Mouse (Mus musculus) forelimb bud, embryonic 11.5 days (tissue): ENCODE data around the gene Naa40.

Source experiments
- DNase-seq: peaks from one replicate; pipeline ENCODE4 v3.0.0-alpha.2; 2012; ENCODE audit warnings: low read depth, low spot score

The Naa40 gene

DNA sequence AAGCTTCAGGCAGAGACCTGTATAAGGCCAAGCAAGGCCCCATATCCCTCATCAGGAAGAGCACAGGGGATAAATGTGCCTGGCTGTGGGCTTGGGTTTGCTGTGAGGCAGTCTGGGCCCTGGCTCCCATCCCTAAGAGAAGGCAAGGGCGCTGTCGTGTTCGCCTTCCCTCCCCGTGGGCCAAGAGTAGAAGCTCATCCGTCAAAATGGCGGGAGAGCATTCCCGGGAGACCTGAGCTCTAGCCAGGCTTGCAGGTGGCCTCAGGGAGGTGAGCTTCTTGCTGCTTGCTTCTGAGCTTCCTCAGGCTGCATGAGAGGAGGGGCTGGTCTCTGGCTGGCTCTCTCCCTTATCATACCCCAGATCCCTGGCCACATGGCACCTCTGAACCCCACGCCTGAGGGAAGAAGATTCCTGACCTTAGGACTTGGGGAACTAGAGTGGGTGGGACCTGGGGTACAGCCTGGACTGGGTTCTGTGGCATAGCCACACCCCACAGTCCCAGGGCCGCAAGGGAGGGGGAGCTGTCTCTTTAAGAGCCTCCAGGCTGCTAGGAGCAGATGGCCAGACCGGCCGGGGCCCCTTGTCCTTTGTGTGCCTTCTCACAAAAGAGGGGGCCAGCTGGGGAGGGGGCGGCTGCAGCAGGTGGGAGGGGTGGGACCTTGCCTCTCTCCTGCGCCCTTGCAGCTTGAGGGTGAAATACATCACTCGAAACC, 24.7 kb upstream of the Naa40 start:
- DNase-seq = no peak

DNA sequence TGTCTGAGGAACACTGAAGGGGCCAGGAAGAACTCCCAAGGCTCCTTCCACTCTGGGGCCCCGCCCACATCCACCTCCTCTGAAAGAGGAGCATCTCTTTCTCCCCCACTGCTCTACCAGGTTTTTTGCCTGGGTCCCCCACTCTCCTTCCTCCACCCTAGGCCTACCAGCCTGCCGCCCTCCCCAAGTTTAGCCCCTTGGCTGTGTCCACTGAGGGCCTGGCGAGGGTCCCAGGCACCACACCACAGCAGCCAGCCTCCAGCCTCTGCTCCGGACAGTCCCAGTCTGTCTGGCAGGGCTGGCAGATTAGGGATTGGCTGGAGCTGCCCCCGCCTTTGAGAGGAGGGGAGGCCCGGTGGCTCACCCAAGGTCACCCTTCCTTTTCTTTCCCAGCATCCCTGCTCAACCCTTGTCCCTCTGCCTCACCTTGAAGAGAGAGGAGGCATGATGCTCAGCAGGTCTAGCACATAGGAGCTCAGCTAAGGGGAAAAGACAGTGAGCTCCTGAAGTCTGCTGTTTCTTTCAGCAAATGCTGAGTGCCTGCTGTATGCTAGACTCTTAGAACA, 23.9 kb upstream of the Naa40 start:
- no peak for DNase-seq

DNA sequence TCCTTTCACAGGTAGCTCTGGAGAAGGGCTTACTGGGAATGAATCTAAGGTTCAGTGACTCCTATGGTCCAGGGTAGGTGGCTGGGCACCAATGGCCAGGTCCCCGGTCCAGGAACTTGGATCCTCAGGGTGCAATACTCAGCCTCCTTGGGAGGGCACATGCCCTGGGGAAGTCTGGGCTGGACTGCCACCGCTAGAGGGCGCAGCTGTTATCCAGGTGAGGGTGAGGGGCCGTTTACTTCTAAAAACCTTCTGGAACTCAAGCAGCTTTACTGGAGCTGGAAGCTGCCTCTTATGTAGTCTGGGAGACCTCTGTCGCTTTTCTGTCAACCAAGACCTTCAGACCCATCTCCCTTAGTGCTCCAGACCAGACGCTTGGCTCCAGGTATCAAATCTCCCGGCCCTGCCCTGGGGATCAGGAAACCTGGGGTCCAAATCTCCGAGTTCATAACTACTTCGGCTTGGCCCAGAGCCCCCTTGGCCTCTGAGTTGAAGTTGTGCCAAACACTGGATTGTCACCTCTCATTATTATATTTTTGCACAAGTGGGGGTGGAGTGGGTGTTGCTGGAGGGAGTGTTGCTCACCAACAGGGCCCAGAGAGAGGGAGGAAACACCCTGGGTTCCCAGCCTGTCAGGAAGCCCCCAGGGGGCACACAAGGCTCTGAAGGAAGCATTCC, 23.2 kb upstream of the Naa40 start:
- DNase-seq = peak; percentile 86

DNA sequence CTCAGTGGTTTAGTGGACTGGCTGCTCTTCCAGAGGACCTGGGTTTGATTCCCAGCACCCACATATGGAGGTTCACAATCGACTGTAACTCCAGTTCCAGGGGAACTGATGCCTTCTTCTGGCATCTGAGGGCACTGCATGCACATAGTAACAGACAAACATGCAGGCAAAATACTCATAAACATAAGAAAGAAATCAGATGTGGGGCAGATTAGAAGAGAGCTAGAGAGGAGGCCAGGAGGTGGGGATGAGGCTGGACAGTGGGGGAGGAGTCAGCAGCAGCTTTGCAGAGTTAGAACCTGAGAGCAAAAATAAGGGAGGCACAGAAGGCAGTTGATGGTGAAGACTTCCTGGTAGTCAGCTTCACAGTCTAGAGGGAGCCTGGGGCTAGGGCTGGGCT, 21.6 kb upstream of the Naa40 start:
- no peak for DNase-seq

DNA sequence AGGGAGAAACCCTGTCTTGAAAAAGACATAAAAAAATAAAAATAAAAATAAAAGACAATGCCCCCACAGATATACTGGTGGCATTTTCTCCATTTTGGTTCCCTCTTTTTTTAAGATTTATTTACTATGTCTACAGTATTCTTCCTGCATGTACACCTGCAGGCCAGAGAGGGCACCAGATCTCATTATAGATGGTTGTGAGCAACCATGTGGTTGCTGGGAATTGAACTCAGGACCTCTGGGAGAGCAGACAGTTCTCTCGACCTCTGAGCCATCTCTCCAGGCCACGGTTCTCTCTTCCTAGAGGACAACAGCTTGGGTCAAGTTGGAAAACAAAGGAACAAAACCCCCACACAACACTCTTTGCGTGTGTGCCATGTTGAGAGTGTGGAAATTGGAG, 21.0 kb upstream of the Naa40 start:
- DNase-seq = no peak

DNA sequence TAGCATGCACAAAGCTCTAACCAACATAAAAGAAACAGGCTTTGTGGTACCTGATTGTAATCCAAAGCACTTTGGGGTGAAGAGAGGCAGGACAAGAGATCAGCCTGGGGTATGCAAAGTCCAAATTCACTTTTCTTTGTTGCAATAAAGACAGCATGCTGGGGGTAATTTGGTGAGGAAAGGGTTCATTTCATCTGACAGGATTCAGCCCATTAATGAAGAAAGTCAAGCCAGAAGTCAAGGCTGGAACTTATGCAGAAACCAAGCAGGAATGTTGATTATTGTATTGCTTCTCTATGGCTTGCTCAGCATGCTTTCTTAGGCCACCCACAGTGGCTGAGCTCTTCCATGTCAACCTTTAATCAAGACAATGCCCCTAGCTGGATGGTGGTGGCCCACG, 20.5 kb upstream of the Naa40 start:
- DNase-seq = no peak

DNA sequence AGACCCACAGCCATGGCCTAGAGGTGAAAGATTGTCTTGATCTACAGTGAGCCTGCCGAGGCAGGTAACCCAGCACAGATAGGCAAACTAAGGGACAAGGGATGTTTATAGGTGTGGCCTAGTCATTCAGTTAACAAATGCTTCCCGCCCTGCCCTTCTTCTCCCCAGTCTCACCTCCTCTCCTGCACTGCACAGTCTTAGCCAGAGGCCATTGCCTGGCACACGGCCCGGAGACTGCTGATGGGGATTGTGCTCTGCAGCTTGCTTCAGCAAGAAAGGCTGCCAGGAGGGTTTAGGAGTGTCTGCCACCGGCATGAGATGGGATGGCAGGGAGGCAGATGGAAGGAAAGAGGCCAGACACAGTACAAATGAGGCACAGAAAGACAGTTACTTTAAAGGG, 16.9 kb upstream of the Naa40 start:
- no peak for DNase-seq

DNA sequence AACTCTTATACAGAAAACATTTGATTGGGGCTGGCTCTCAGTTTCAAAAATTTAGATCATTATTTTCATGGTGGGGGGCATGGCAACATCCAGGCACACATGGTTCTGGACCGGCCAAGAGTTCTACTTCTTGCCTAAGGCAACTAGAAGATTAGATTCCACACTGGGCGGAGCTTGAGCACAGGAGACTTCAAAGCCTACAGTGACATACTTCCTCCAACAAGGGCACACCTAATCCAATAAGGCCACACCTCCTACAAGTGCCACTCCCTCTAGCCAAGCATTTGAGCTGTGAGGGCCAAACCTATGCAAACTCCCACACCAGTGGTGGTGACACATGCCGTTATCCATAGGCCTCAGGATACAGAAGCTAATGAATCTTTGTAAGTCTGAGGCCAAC, 5.0 kb upstream of the Naa40 start:
- DNase-seq = no peak

DNA sequence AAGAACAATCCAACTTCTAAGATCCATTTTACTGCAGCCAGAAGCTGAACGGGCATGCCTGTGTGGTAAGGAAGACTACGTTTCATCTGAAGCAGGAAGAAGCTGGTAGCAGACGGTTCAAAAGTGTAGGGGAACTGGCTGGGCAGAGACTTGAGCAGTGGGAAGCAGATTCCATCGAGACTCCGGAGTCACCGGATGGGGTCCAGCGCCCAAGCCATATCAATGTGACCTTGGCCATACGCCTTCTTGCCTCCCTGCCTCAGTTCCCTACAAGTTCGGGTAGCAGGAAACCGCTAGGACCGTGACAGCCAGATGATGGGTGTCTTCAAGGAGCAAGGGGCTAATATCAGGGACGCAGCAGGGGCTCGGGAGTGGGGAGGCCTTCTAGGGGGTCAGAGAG, 692 bp downstream of the Naa40 start:
- DNase-seq = no peak

DNA sequence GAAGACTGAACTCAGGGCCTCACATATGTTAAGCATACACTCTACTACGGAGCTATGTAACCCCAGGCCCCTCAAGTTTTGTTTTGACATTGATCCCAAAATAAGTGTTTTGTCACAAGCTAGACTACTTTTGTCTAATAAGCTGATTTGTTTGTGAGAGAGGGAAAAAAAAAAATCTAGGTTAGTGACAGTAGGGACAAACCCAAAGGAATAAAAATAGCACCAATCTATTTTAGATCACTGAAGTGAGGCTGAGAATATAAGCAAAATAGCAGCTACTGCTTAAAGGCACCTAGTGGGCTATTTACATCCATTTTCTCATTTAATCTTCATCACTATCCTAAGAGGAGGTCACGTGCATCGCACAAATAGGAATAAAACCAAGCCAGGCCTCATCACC, 1.4 kb downstream of the Naa40 start:
- DNase-seq = no peak

DNA sequence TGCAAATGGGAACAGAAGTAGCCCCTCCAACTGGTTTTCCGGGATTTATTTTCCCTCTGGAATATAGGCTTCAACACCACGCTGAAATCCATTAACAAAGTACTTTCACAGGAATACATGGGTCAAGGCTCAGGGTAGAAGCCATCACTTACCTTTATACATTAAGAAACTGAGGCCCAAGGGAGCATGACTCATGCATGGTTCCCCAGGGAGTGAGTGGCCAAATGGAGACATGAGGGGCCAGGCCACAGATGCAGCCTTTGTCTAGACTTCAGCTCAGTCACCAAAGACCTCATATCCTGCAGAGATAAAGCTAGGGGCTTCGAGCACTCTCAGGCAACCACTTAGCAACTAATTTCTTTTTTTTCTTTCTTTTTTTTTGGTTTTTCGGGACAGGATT, 4.2 kb downstream of the Naa40 start:
- no peak for DNase-seq

DNA sequence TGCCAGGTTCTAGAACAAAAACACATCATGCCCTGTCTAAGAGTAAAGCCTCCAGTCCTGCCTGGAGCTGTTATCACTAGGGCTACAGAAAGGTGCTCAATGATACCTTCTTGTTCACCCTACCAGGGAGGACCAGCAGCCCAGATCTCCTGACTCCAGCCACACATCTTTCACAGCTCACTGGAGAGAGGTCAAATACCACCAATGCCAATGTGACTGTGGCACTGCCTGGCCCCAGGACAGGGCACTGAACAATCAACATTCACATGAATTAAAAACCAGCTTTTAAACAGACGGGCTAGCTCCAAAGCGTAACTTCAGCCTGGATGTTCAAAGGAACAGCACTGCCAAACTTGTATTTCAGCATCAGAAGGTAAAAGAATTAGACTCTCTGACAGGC, 5.0 kb downstream of the Naa40 start:
- DNase-seq = no peak

DNA sequence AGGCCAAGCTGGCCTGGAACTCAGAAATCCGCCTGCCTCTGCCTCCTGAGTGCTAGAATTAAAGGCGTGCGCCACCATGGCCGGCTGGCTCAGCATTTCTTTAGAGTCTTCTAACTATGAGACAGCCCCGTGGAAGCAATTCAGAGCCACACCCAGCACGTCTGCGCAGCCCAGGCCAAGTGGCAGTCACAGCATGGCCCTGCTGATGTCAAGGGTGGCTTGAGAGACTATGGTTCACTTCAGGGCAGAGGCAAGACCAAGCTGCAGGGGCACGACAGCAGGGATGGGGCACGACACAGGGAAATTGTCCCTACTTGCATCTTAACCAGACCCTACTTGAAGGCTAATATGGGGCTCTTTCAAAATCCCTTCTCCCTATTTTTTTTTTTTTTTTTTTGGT, 5.5 kb downstream of the Naa40 start:
- DNase-seq = no peak

DNA sequence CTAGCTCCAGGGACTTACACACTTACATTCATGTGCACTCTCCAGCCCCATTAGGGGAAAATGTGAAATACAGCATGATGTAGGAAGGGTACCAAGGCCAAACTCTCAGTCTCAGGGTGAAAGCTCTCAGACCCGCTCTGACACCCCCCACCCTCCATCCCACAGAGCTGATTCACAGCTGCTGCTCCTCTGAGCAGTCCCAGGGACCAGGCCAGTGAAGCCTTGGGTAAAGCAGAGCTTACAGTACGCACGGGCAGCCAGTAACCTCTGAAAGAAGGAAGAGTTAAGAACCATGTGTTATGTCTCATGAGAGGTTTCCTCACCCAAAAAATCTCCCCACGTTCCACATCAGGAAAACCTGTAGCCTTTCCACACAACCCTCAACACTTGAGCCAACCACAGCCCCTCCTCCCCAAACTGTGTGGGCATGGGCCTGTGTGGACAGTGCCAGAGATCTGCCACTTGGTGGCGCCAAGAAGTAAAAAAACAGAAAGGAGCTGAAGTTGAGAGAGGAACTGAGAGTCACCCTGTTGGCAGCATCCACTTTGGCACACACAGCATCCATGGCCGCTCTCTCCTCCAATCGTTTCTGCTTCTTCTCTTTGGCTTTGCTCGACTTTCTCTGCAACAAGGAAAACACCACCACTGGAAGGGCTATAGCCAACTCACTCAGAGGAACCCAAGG, 6.3 kb downstream of the Naa40 start:
- peak; percentile 61 for DNase-seq

DNA sequence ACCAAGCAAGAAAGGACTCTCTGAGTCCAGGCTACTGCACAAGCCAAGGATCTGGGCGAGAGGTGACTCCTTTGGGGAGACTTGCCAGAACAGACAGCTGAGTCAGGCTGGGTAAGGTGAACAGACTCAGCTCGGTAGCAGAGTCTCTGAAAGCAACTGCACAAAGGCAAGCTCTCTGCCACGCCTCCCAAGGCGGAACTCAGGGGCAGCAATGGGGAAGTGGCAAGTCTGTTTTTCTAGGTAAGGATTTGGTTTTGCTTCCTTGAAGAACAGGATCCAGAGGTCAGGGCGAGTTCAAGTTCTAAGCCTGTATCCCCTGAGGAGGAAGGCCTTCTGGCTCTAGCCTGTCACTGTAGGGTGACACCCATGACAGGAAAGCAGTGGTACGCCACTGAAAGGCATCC, 14.5 kb downstream of the Naa40 start:
- DNase-seq = no peak

DNA sequence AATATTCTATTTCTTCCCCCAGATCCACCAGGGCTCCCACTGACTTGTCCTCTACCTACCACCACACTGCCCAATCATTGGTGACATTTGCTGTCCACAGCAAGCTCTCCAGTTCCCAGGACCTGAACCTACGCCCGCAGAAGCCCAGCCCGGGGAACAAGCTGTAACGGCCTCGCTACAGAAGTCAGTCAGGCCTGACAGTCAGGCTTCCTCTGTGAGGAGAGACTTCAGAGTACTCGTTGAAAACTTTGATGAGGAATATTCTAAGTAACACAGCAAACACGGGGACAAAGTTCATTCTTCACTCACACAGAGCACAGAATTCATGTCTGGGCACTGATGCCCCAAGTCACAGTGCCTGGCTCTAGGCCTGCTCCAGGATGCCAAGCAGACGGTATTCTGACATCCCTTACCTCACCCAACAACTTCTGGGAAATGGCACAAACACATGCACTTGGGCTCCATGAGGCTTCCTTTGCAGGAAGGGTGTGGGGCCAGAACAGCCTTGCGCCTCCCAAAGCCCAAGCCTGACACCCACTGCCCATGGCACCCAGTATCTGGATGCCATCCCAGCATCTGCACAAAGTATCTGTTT, 15.8 kb downstream of the Naa40 start:
- no peak for DNase-seq

DNA sequence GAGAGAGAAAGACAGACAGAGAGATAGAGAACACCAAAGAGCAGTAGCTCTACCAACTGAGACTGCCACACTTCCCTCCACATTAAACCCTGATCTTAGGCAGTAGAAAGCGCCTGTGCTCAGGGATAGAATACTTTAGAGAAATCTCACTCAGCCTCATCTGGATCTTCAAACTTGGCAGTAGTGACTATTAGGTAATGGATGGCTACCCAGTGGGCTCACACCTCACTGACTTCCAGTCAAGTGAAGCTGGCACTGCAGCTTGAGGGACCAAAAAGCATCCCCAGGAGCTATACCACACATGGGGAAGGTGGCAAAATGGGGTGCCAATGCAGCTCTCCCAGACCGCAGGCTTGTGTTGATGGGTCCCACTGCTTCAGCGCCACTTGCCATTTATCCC, 16.7 kb downstream of the Naa40 start:
- no peak for DNase-seq

DNA sequence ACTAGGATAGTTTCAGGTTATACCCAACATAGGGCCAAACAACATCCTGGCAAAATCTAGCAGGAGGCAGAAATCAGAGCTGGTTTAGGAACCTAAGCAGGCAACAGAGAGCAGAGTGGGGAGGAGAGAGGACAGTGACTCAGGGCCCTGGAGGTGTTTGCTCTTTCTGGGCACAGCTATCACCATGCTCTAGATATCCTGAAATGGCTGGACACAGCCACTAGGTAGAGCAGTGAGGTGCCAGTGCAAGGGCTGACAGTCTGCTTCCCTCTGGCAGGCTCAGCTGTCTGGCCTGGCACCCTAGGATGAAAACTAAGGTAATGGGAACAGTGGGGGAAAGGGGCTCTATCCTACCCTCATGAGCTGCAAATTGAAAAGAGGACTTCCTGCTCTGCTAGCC, 17.5 kb downstream of the Naa40 start:
- no peak for DNase-seq

DNA sequence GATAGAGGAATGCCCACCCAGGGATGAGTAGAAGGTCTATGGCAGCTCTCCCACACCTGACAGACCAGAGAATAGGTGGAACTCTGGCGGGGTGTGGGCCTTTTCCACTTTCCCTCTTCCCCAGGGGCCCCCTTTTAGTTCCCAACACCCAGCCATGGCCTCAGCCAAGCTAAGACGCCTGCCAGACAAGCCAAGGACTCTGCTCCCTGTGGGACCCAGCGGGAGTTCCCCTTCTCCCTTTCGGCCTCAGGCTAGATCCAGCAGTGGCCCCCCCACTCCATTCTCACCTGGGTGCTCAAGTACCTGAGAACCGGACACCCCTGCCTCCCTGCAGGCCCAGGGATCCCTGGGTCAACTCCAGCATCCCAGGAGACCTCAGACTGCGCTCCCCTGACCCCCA, 18.8 kb downstream of the Naa40 start:
- DNase-seq = no peak

DNA sequence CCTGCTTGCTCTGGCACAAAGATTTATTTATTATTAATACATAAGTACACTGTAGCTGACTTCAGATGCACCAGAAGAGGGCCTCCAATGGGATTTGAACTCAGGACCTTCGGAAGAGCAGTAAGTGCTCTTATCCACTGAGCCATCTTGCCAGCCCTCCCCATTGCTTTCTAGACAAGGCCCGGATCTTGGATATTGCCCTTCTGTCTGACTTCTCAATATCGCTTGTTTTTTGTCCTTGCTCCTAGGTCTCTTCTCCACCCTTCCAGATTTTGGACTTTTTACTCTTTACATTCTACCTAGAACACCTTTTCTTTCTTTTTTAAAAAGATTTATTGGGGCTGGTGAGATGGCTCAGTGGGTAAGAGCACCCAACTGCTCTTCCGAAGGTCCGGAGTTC, 22.2 kb downstream of the Naa40 start:
- DNase-seq = no peak

DNA sequence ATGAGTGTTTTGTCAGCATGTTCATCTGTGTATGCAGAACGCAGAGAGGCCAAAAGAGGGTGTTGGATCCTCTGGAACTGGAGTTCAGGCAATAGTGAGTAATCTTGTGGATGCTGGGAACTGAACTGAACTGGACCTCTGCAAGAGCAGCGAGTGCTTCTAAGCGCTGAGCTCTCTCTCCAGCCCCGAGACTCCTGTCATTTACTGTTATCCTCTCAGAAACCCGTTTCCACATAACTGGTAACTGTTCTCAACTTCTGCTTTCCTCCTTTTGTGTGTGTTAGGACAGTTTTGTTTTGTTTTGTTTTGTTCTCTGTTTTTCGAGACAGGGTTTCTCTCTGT, 23.1 kb downstream of the Naa40 start:
- DNase-seq = no peak

DNA sequence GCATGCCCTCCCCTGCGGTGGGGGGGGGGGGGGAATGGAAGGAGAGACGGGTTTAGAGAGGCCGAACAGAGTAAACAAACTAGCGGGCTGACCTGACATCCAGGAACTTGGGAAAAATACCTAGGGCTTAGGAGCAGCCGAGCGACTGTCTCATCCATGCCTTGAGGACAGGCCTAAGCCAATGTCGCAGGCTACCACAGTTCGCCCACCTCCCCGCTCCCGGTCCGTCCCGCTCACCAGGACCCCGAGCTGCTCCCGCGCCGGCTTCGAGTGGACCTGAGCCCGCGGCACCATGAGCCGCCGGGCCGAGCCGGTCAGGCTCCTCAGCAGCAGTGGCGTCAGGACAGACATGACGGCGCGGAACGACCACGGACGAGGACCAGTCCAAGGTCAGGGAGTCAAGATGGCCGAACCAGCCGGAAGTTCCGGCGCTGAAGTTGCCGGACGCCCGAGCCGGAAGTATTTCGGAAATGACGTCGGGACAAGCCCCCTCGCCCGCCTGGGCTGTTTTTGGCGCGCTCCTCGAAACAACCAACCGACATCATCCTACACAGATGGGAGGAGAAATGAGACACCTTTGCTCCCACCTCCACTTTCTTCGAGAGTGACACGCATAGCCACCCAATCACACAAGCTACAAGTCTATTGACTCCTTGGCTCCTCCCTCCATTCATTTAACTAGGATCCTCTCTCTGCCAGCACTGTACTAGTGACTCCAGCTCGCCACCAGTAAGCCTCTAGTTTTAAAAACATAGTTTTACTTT, 23.6 kb downstream of the Naa40 start, which contains the start of gene Cox8a:
Cox8a (minus strand) TSS at position 455 of the 764 bp plus-strand sequence.
- DNase-seq = peak; percentile 97
